Mouse (Mus musculus): Measurements from ENCODE around the gene Ms4a4d. TPM values are rescaled to one million over a fixed set of nuclear protein-coding genes. Genes with fewer than 3 reads are reported as not detected.
"Not testable (repeated sequence)": the region's sequence is repeated elsewhere in the genome, so short reads cannot be mapped to it uniquely, and the experiment has no call there.

Gene Ms4a4d
- polyA plus RNA-seq, 1 experiment from 2014 or later = 0.57 TPM

GRCm38 (mm10) chr19:11518356-11518755 lies 18.2 kb upstream of the Ms4a4d start:
- not testable (repeated sequence) for H3K27ac ChIP-seq; H3K4me1 ChIP-seq; H3K4me3 ChIP-seq; H3K36me3 ChIP-seq (replicated peaks); DNase-seq (ENCODE audit: extremely low spot score, low spot score); H3K27me3 ChIP-seq (ENCODE audit: poor library complexity, severe bottlenecking); H3K9me3 ChIP-seq
- 96% methylated on average over 2 of the region's 2 CpGs for WGBS

- H3K27me3 ChIP-seq (ENCODE audit: poor library complexity, severe bottlenecking) = no peaks in the 10 kb centered on the region
- no peaks in the 10 kb centered on the region for H3K36me3 ChIP-seq (replicated peaks)
- H3K4me1 ChIP-seq = no peaks in the 10 kb centered on the region
- H3K9me3 ChIP-seq = no peaks in the 10 kb centered on the region
- WGBS = 88% methylated on average over 3 of the region's 3 CpGs
- H3K27ac ChIP-seq = no peak overlapping the region
- no peak overlapping the region for H3K4me3 ChIP-seq
- DNase-seq (ENCODE audit: extremely low spot score, low spot score) = no peak
These were observed 16.5 kb upstream of the Ms4a4d start for GRCm38 (mm10) chr19:11520146-11520545.

- WGBS = 76% methylated on average over 1 of the region's 1 CpGs
These were observed 3.2 kb upstream of the Ms4a4d start for GRCm38 (mm10) chr19:11533421-11533820.

GRCm38 (mm10) chr19:11533888-11534445 lies 2.6 kb upstream of the Ms4a4d start:
- no peaks in the 10 kb centered on the region for H3K27me3 ChIP-seq (ENCODE audit: poor library complexity, severe bottlenecking)
- H3K4me3 ChIP-seq = no peak overlapping the region
- no peaks in the 10 kb centered on the region for H3K9me3 ChIP-seq
- no peaks in the 10 kb centered on the region for H3K36me3 ChIP-seq (replicated peaks)
- no peak for DNase-seq (ENCODE audit: extremely low spot score, low spot score)
- peaks cover 6% of the 10 kb centered on the region for H3K4me1 ChIP-seq
- 80% methylated on average over 2 of the region's 2 CpGs for WGBS
- no peak overlapping the region for H3K27ac ChIP-seq

More at GRCm38 (mm10) chr19:11533421-11533820, 3.2 kb upstream of the Ms4a4d start:
- Histone ChIP-seq H3K4me3 (no peak overlapping the region), H3K9me3 (no peaks in the 10 kb centered on the region), H3K4me1 (peaks cover 6% of the 10 kb centered on the region), H3K36me3 (replicated peaks) (no peaks in the 10 kb centered on the region), H3K27me3 (ENCODE audit: poor library complexity, severe bottlenecking) (no peaks in the 10 kb centered on the region), H3K27ac (no peak overlapping the region)
- no peak for DNase-seq (ENCODE audit: extremely low spot score, low spot score)

- H3K27ac ChIP-seq = no peak overlapping the region
- WGBS = 34% methylated on average over 2 of the region's 2 CpGs
- H3K36me3 ChIP-seq (replicated peaks) = no peaks in the 10 kb centered on the region
- H3K27me3 ChIP-seq (ENCODE audit: poor library complexity, severe bottlenecking) = no peaks in the 10 kb centered on the region
- no peaks in the 10 kb centered on the region for H3K9me3 ChIP-seq
- H3K4me3 ChIP-seq = no peak overlapping the region
- peaks cover 6% of the 10 kb centered on the region for H3K4me1 ChIP-seq
- DNase-seq (ENCODE audit: extremely low spot score, low spot score) = peak; percentile 18
These were observed 735 bp downstream of the Ms4a4d start for GRCm38 (mm10) chr19:11537336-11537735.

GRCm38 (mm10) chr19:11540166-11540821 lies 3.7 kb downstream of the Ms4a4d start:
- not testable (repeated sequence) for H3K27me3 ChIP-seq (ENCODE audit: poor library complexity, severe bottlenecking); H3K27ac ChIP-seq; DNase-seq (ENCODE audit: extremely low spot score, low spot score); H3K36me3 ChIP-seq (replicated peaks); H3K4me1 ChIP-seq; H3K4me3 ChIP-seq; H3K9me3 ChIP-seq
- 89% methylated on average over 1 of the region's 1 CpGs for WGBS

- H3K4me1 ChIP-seq; H3K36me3 ChIP-seq (replicated peaks); H3K9me3 ChIP-seq; H3K27ac ChIP-seq; DNase-seq (ENCODE audit: extremely low spot score, low spot score); H3K27me3 ChIP-seq (ENCODE audit: poor library complexity, severe bottlenecking); H3K4me3 ChIP-seq: not testable (repeated sequence)
- 91% methylated on average over 2 of the region's 2 CpGs for WGBS
These were observed 7.8 kb downstream of the Ms4a4d start for GRCm38 (mm10) chr19:11544383-11544782.

GRCm38 (mm10) chr19:11547911-11548310 lies 11.3 kb downstream of the Ms4a4d start:
- Histone ChIP-seq H3K27me3 (ENCODE audit: poor library complexity, severe bottlenecking) (no peaks in the 10 kb centered on the region), H3K36me3 (replicated peaks) (no peaks in the 10 kb centered on the region), H3K4me1 (no peaks in the 10 kb centered on the region), H3K9me3 (no peaks in the 10 kb centered on the region), H3K4me3 (no peak overlapping the region), H3K27ac (no peak overlapping the region)
- no peak for DNase-seq (ENCODE audit: extremely low spot score, low spot score)

- WGBS = 90% methylated on average over 5 of the region's 5 CpGs
- Histone ChIP-seq H3K9me3 (no peaks in the 10 kb centered on the region), H3K36me3 (replicated peaks) (no peaks in the 10 kb centered on the region), H3K4me1 (no peaks in the 10 kb centered on the region), H3K27ac (no peak overlapping the region), H3K4me3 (no peak overlapping the region), H3K27me3 (ENCODE audit: poor library complexity, severe bottlenecking) (no peaks in the 10 kb centered on the region)
- DNase-seq (ENCODE audit: extremely low spot score, low spot score) = no peak
These were observed 18.1 kb downstream of the Ms4a4d start for GRCm38 (mm10) chr19:11554726-11555125.

- not testable (repeated sequence) for H3K4me1 ChIP-seq; H3K36me3 ChIP-seq (replicated peaks); H3K9me3 ChIP-seq; DNase-seq (ENCODE audit: extremely low spot score, low spot score); H3K27ac ChIP-seq; H3K4me3 ChIP-seq; H3K27me3 ChIP-seq (ENCODE audit: poor library complexity, severe bottlenecking)
These were observed 23.0 kb downstream of the Ms4a4d start for GRCm38 (mm10) chr19:11559560-11559959.

- Histone ChIP-seq H3K27me3 (ENCODE audit: poor library complexity, severe bottlenecking) (no peaks in the 10 kb centered on the region), H3K9me3 (no peaks in the 10 kb centered on the region), H3K27ac (no peak overlapping the region), H3K4me1 (no peaks in the 10 kb centered on the region), H3K36me3 (replicated peaks) (no peaks in the 10 kb centered on the region), H3K4me3 (no peak overlapping the region)
- 93% methylated on average over 8 of the region's 8 CpGs for WGBS
- DNase-seq (ENCODE audit: extremely low spot score, low spot score) = no peak
These were observed 38.4 kb downstream of the Ms4a4d start for GRCm38 (mm10) chr19:11574965-11575364.

- H3K9me3 ChIP-seq = no peaks in the 10 kb centered on the region
- H3K4me3 ChIP-seq = no peak overlapping the region
- H3K36me3 ChIP-seq (replicated peaks) = no peaks in the 10 kb centered on the region
- 81% methylated on average over 4 of the region's 4 CpGs for WGBS
- H3K27me3 ChIP-seq (ENCODE audit: poor library complexity, severe bottlenecking) = no peaks in the 10 kb centered on the region
- H3K4me1 ChIP-seq = no peaks in the 10 kb centered on the region
- DNase-seq (ENCODE audit: extremely low spot score, low spot score) = no peak
- no peak overlapping the region for H3K27ac ChIP-seq
These were observed 52.6 kb downstream of the Ms4a4d start for GRCm38 (mm10) chr19:11589205-11589604.

- no peak for DNase-seq (ENCODE audit: extremely low spot score, low spot score)
- Histone ChIP-seq H3K36me3 (replicated peaks) (no peaks in the 10 kb centered on the region), H3K27ac (no peak overlapping the region), H3K4me3 (no peak overlapping the region), H3K4me1 (no peaks in the 10 kb centered on the region), H3K27me3 (ENCODE audit: poor library complexity, severe bottlenecking) (no peaks in the 10 kb centered on the region), H3K9me3 (no peaks in the 10 kb centered on the region)
- 78% methylated on average over 2 of the region's 2 CpGs for WGBS
These were observed 53.4 kb downstream of the Ms4a4d start for GRCm38 (mm10) chr19:11589891-11590449.

Data from forebrain, embryonic 10.5 days (tissue).